Mouse (Mus musculus) layer of hippocampus, postnatal 36 days (tissue): ENCODE measurements at regions not wholly inside any gene's neighbourhood (a gene's known extent, or its start where the extent isn't known, plus 50 kb on each side); places are given as distances from the start of the nearest gene placed in this dataset.

Experiments used
- DNase-seq, 2 experiments: peaks; one replicate each; pipeline ENCODE4 v3.0.0; 2022

GRCm38 (mm10) chr3:159282594-159282993 lies 212.6 kb upstream of the Depdc1a start:
- DNase-seq: no peak

- no peak for DNase-seq
These were observed 177.8 kb upstream of the Depdc1a start for GRCm38 (mm10) chr3:159317471-159317870.

- peak in 1 of 2 experiments; percentile 18 for DNase-seq
These were observed 147.2 kb upstream of the Depdc1a start for GRCm38 (mm10) chr3:159348053-159348452.

GRCm38 (mm10) chr3:159353730-159354129 lies 141.5 kb upstream of the Depdc1a start:
- no peak for DNase-seq

GRCm38 (mm10) chr3:159373177-159373576 lies 122.1 kb upstream of the Depdc1a start:
- no peak for DNase-seq
